7 mouse cellular contexts compared by ENCODE assay signal in the genomic region with DNA sequence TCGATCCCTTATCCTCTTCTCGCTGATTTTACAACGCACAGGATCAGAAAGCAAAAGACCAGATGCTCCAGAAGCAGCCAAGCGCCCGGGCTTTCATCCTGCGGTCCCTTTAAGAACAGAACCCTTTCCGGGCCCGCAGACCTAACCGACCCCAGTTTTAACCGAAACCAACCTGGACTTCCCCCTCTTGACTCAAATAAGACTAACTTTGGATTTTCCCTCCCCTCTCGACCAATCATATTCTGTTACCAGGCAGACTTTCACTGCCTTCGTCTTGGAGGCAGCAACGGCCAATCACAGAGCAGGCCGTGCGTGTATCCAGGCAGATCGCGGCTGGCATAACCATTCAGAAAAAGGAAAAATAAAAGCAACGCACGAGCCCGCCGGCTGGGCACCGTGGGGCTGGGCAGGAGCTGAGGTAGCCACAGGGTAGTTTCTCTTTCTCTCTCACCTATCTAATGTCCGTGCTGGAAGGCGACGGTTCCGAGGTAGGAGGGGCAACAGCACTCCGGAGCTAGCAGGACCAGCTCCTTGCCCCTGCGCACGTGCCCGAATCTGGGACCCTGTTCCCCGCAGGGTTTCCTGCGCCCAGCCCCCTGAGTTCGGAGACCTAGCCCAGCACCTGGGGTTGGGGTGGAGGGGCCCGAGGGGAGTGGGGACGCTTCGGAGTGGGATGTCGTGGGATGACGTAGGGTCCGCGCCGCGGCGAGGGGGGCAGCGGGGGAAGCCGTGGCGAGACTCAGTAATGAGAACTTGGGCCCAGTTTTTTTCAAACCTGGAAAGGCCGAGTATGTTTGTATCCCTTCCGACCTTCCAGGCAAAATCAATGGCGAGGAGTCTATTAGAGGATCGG. TPM values are rescaled to one million over a fixed set of nuclear protein-coding genes. Genes with fewer than 3 reads are reported as not detected.
DNase-seq lines count a peak whose midpoint lies in the region; ATAC-seq lines count a peak whose summit lies in the region.

A gene (plus strand): TSS at position 312 of the 853 bp plus-strand sequence.

- DNase-seq in adrenal gland, adult 2 months: peak; percentile 96
- DNase-seq in embryo, embryonic 11.5 days (ENCODE audit: low read depth, low spot score): peak; percentile 90
- peak; percentile 79 to 83 for DNase-seq in gastrocnemius, postnatal 36 days
- peak; percentile 94 to 99 for DNase-seq in left cerebral cortex, postnatal 25 days (ENCODE audit: low spot score in 2 of 2)
- peak; percentile 89 for DNase-seq in midbrain, embryonic 10.5 days (ENCODE audit: low spot score)
- peak; percentile 75 for DNase-seq in right cerebral cortex, postnatal 4 days

- peak within 1 kb of the TSS; percentile 84 for H3K9ac ChIP-seq in intestine, embryonic 15.5 days

- H3K4me3 ChIP-seq in intestine, embryonic 15.5 days (replicated peaks): peak within 1 kb of the TSS; percentile 81
- peak within 1 kb of the TSS; percentile 83 for H3K4me3 ChIP-seq in midbrain, embryonic 10.5 days

- 0% methylated on average over 50 of the region's 50 CpGs for WGBS in intestine, embryonic 15.5 days
- WGBS in midbrain, embryonic 10.5 days: under 1% methylated on average over 50 of the region's 50 CpGs

- intact Hi-C loops in gastrocnemius, postnatal 36 days (cut with DNase I): no loop called here
- intact Hi-C loops in left cerebral cortex, postnatal 25 days (cut with DNase I): loop anchor here (2.0 kb wide), 1 partner anchor 21 kb away; a partner anchor contains a TSS

- no peaks in the 10 kb centered on the region for H3K9me3 ChIP-seq in intestine, embryonic 15.5 days
- H3K9me3 ChIP-seq in midbrain, embryonic 10.5 days (replicated peaks): no peaks in the 10 kb centered on the region

- H3K36me3 ChIP-seq in intestine, embryonic 15.5 days: peaks cover 18% of the 10 kb centered on the region
- H3K36me3 ChIP-seq in midbrain, embryonic 10.5 days: peaks cover 39% of the 10 kb centered on the region

- peak within 1 kb of the TSS; percentile 71 for H3K4me2 ChIP-seq in intestine, embryonic 15.5 days (replicated peaks)

- peaks cover 16% of the 10 kb centered on the region for H3K4me1 ChIP-seq in intestine, embryonic 15.5 days (replicated peaks)
- peaks cover 21% of the 10 kb centered on the region for H3K4me1 ChIP-seq in midbrain, embryonic 10.5 days

- H3K27me3 ChIP-seq in intestine, embryonic 15.5 days (replicated peaks): no peaks in the 10 kb centered on the region
- H3K27me3 ChIP-seq in midbrain, embryonic 10.5 days (ENCODE audit: low read depth, poor library complexity, severe bottlenecking): 0 out of 2 replicates have a peak, but pooled peaks cover 7% of the 10 kb centered on the region

- ATAC-seq in intestine, embryonic 15.5 days: peak; percentile 97

- H3K27ac ChIP-seq in intestine, embryonic 15.5 days: peak within 1 kb of the TSS; percentile 92
- H3K27ac ChIP-seq in midbrain, embryonic 10.5 days (replicated peaks): peak within 1 kb of the TSS; percentile 98

RNA-seq across cellular contexts. Expression of the gene that starts here (rescaled TPM):
- total RNA-seq in adrenal gland, adult 2 months (2021): 10 to 100 TPM; 17.2 to 30.1 TPM
- polyA plus RNA-seq in adrenal gland, adult 2 months (2012; rRNA removed): 10.8 and 13.5 TPM in 2 replicates
- 1 to 10 TPM; 3.8 to 5.7 TPM for total RNA-seq in gastrocnemius, postnatal 36 days (2021)
- polyA plus RNA-seq in intestine, embryonic 15.5 days (2015; fragmentation: Nextera tagmentation; extraction: Ambion mirVana): 6.2 and 6.9 TPM in 2 replicates
- total RNA-seq in left cerebral cortex, postnatal 25 days (2021): 10 to 100 TPM; 22.2 to 27.6 TPM
- polyA plus RNA-seq in midbrain, embryonic 10.5 days (2016; fragmentation: Nextera tagmentation; extraction: Ambion mirVana): 4.9 and 5.1 TPM in 2 replicates

Comparison
In these comparisons a context has a peak if more than half of its experiments do, and no peak if none do; other contexts are left out.
1. Peak in every context shown above with its lines: DNase-seq, ATAC-seq, H3K4me3 ChIP-seq and H3K27ac ChIP-seq.